Mouse (Mus musculus) thymus, postnatal 36 days (tissue): ENCODE data around the gene Ccdc57.

Experiments used
- DNase-seq, 2 experiments: peaks; one replicate each; pipeline ENCODE4 v3.0.0; 2022; ENCODE audit warnings: mixed read lengths in 2 of 2

The Ccdc57 gene

DNA sequence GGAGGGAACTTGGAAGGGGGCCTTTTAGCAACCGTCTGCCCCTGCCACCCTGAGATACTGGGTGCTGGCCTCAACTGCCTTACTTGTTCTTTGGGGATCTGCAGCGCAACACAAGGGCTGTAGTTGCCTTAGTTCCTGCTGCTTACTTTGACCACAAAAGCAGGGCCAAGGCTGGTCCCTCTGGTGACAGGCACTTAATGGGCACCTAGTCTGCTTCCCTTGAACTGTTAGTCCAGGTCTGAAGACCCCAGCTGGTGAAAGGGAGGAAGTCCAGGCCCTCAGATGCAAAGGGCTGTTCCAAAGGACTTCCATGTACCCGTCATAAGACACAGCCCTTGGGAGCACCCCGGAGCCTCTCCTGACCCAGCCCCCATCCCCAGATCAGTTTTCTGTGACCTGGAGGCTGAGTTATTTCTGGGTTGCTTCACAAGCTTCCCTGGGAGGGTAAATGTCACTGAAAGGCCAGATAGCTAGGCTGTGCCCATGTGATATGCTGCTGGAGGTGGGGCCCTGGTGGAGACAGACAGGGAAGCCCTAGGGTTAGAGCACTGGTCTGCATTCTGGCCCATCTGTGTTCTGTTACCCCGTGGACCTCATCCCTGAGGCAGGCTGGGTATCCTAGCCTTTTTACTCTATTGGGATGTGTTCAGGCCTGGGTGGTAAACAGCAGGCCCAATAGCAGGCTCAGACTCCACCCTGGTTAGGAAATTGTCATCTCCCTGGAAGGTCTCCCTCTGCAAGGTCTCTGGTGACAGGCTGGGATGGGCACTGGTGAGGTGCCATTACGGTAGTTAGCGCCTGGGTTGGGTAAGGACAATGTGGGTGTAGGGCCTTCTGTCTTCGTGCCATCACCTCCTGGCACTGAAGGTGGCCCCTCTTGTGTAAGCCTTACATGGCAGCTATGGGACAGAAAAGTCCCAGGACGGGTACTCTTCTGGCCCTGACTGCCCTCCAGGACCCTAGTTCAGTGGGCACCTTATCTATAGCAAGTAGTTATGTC is 19.4 kb upstream of the Ccdc57 start:
- no peak for DNase-seq

DNA sequence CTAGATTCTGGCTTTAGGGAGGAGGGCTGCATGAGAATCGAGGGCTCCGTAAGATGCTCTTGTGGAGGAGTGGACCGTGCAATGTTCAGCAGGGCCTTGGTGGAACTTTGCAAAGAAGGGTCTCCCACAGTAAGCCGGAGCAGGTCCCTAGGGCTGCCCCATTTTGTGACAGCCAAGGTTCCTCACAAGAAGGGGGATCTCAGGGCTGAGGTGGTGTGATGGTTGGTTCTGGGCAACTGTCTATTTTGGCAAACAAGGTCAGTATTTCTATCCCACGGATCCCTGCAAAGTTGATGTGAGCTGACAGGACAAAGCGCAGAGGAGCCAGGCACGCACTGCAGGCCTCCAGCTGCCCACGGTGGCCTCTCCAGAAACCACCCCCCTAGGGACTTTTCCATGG is 18.6 kb upstream of the Ccdc57 start:
- DNase-seq: no peak

DNA sequence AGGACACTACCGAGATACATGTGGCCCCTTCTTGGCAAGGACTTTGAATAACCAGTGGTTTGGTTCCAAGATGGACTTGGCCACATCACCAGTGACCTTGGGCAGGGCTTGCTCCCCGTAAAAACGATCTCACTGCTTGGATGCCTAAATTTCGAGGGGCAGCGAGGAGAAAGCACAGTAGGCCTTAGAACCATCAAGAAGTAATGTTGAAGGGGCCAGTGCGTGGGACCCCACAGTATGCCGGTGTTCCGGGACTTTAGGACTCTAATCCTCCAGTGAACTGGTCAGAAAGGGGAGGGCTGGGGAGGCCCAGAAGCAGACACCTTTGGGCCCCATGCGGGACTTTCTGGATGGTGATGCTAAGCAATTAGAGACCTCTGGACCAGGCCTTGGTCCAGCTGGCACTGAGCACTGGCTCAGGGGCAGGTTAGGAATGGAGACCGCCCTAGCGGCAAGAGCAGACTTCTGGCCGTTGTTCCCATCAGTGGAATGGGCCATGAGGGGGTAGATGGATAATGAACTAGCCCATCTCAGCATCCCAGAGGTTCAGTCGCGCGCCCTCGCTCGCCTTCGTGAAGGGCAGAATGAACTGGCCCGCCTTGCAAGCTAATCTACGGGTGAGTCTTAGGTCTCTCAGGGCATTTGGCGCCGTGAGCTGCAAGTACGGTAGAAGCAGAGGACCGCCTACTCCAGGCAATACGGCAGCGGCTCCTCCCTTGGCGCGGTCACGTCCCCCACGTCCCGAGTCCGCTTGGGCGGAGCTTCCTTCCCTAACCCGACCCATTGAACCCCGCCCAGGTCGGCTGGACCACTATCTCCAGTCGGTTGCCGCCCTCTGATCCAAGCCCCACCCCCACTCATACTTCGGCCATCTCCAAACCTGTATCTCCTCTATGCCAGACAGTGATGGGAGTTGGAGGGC is 17.9 kb upstream of the Ccdc57 start:
- peak; percentile 55 to 70 for DNase-seq

DNA sequence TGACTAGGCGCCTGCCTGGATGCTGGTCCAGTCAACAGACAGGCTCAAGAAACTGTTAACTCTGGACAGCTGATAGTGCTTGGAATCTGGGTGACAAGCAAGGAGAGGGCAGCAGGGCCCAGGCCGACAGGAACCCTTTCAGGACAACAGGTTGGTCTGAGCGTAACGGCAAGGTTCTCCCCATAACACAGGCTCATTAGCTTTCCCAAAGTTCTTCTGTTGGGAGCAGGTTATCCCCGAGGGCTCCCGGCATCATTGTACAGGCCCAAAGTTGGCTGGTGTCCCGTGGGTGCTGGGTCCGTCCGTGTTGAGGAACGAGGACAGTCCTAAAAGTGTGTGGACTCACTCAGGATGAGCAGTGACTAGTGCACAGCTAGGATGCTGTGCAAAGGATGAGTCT is 17.2 kb upstream of the Ccdc57 start:
- DNase-seq: no peak

DNA sequence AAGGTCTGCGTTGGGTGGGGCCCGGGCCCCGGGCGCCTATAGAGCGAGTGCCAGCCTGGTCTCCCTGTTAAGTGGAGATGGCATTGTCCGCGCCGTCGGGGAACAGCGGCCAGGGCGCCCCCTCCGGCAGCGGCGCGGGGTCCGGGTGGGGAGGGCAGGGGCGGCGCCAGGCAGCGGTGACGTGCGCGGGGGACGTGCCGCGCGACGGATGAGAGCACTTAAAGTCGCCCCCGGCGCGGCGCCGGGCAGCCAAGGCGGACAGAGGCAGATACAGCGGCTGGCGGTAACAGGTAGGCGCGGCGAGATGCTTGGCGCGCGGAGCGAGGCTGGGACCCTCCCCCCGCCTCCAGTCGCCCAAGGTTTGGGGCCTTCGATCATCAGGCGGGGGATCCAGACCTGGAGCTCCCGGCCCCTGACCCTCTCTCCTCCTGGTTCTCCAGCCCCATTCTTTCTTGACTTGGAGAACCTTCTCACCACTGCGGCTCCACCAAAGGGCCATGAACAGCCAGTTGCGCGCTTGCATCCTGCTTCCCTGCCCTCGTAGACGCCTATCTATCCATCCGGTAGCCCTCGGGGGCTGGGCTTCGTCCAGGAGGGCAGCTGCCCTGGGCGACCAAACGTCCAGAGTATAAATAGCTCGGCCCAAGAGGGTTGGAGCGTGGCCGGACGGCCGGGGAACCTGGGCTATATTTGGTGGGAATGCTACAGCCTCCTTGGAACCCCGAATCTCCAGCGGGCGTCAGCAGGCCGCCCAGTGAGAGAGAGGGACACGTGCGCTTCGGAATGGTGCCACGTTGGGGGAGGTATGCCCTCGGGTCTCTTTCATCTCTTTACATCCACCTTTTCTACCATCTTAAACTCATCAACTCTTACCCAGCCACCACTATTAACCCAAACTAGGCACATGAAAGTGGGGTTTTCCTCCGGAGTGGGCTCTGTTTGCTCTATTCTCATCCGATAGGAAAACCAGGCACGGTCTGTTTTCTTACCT is 16.5 kb upstream of the Ccdc57 start:
- DNase-seq: peak; percentile 45 to 50

DNA sequence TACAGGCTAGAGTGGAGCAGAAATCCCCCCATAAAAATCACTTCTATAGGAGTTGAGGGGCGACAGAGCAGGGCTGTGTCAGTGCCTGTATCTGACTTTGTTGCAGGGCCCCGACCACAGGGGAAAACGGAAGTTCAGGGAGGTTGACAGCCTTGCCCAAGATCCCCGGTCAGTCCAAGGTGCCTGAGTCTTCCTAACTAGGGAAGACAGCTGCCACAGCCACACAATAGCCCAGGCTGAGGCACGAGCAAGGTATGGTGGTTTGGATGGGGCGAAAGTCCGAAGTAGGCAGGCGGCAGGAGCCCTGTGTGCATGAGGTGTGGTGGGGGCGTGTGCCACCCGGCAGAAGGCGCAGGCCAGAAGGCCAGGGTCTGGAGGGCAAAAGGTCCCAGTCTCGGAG is 15.7 kb upstream of the Ccdc57 start, which contains the start of gene Slc16a3:
TSS of gene Slc16a3 (plus strand) at position 153 of the 400 bp plus-strand sequence.
- DNase-seq: no peak

DNA sequence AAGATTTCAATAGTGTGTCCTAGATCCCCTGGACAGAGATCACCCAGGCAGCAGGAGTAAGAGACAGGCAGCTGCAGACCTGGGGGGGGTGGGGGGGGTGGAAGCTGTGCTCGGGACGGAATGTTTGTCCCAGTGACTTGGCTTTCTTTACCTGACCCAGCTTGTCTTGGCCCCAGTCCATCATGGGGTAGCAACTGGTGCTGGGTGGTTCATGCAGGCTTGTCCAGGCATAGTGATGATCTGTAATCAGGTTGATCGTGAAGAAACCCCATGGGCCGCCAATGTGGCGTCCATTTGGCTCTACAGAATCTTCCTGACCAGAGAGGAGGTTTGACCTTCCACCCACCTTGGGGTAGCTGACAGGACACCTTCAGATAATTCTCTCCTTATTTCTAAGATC is 13.3 kb upstream of the Ccdc57 start:
- DNase-seq: no peak

DNA sequence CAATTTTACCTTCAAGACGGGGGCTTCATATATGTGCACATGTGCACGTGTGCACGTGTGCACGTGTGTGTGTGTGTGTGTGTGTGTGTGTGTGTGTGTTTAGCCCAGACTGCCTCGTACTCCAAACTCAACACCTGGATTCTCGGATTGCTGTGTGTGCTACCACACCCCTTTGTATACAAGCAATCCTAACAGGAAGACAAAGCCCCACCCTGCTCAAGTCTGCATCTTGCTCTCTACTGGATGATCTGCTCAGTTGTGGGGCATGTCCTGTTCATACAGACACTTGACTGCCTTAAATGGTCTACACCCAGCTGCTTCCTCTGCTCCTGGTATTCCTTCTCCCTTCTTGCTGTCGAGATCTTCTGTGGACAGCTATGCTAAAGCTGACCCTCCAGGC is 12.6 kb upstream of the Ccdc57 start:
- DNase-seq: no peak

DNA sequence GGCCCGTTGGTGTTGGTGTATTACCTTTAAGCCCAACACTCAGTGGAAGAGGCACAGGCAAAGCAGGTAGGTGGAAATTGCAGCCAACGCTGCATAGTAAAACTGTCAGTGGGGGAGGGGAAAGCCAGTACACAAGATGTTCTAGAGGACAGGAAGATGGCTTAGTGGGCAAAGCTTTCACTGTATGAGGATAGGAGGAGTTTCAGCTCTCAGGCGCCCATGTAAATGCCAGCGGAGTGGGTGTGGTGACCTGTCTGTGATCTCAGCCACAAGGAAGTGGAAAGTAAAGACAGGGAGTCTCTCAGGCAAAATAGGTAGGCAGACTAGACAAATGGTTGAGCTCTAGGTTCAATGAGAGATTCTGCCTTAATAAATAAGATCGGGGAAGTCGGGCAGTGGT is 8.3 kb upstream of the Ccdc57 start:
- DNase-seq: no peak

DNA sequence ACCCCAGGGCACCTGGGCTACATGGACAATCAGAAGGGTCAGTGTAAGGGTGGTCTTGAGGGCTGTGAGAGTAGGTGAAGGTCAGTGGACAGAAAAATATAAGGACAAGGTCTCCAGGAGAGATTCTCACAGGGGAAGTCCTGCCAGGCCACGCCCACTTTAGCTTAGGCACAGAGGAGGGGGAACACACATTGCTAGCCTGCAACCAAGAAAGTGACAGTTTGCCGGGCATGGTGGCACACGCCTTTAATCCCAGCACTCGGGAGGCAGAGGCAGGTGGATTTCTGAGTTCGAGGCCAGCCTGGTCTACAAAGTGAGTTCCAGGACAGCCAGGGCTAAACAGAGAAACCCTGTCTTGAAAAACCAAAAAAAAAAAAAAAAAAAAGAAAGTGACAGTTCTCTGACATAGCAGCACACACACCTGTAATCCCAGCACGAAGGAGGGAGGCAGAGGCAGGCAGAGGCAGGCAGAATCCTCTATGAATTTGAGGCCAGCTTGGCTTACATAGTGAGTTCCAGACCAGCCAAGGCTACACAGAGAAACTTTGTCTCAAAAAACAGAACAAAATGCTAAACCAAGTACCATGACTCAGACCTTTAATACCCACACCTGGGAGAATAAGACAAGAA is 7.2 kb upstream of the Ccdc57 start:
- DNase-seq: no peak

DNA sequence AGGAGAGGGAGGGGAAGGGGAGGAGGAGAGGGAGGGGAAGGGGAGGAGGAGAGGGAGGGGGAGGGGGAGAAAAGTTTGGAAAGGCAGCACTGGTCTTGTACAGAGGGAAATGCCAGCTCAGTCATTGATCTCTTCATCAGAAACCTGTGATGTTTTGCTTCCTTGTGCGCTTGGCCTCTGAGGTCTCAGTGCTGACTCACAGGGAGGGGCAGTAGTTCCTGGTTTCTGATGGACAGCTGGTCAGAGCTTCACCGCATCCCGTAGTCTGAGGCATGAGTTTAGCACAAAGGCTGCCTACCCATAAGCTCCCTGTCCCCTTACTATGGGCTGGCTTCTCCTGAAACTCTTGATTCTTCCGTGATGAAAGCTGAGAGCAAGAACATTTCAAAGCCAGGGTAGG is 6.1 kb upstream of the Ccdc57 start:
- DNase-seq: no peak

DNA sequence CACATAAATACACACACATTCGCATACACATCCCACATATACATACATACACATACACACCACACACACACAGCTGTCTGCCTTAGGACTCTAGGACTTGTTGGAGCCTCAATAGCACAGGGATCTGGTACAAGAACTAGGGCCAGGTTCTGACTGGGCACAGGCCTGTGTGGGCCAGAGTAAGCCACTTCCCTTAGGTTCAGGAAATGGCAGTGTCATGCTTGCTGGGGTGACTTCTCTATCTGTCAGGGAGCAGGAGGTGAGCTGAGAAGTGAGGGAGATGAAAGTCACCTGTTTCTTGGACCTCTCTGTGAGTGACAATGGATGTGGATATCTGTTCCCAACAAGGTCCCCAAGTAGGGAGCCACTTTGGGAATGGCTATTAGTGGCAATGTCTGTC is 5.3 kb upstream of the Ccdc57 start:
- no peak for DNase-seq

DNA sequence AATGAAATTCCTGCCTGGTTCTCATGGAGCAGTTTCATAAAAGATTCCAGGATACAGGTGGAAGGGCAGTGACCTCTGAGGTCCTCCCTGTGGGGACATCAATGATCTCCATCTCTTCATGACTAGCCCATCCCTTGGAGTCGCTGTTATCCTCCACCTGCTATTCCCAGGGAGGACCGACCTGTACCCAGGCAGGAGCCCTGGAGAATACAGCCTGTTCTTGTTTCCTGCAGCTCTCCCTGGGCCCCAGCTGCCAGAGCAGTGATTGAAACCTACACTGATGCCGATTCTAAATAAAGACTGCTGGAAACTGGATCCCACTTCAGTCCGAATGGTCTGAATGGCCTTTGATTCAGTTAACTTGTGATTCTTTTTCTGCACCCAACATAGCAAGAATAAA is 1.2 kb downstream of the Ccdc57 start:
- DNase-seq: no peak

DNA sequence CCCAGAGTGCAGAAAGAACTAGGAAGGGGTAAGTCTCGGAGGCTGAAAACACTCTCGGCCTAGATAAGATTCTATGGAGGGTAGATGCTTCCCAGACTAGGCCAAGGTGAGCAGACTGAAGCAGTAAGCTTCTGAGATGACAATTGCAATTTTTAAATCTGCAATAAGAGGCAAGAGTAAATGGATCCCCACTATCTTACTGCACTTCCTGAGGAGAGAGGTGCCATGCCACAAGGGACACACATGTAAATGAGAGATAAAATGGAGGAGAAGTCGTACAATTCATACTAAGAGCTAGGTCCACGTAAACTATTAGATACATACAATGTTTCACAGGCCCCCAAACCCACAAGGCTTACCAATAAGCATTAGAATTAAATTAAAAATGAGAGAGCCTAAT is 4.2 kb downstream of the Ccdc57 start:
- DNase-seq: no peak

DNA sequence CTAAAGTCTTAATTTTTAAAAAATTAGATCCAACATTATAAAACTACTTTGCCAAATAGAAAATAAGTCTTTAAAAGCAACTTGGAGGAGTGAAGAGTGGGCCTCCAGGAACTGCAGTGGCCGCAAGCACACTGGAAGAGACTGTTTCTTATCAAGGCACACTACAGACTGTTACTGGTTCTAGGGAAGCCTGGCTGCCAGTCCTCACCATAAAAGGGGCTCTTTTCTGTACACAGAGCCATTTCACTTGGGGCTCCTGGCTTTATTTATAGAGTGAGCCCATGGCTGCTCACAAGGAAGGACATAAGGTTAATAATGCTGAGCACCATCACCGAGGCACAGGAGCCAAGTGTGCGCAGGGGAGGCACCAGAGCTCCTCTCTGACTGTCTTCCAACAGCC is 10.1 kb downstream of the Ccdc57 start:
- DNase-seq: no peak

DNA sequence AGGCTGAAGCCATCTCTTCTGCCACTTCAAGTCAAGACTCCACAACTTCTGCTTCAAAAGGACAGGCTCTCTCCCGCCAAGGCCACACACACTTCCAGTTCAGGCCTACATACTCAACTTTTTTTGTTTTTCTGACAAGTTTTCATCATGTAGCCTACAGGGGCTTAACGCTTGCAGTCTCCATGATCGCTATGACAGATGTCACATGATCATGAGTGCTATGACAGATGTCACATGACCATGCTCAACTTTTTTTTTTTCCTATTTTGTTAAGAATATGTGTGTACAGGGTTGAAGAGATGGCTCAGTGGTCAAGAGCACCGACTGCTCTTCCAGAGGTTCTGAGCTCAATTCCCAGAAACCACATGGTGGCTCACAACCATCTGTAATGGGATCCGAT is 14.9 kb downstream of the Ccdc57 start:
- DNase-seq: no peak

DNA sequence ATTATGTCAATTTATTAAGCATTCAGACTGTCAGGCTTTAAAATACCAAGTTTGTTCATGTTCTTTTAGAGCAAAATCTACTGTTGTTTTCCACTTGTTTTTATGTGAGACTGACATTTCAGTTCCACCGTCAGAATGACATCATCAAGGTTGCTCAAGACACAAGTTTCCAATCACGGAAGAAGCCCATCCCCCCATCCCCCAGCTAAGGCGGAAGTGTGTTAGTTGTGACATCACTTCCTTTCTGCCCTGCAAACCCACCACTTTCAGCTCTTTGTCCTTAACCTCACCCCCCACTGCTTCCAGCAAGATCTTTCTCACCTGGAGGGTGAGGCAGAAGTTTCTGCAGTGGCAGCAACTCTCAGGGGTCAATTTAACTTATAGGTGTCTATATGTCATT is 16.2 kb downstream of the Ccdc57 start:
- peak; percentile 15 to 51 for DNase-seq

DNA sequence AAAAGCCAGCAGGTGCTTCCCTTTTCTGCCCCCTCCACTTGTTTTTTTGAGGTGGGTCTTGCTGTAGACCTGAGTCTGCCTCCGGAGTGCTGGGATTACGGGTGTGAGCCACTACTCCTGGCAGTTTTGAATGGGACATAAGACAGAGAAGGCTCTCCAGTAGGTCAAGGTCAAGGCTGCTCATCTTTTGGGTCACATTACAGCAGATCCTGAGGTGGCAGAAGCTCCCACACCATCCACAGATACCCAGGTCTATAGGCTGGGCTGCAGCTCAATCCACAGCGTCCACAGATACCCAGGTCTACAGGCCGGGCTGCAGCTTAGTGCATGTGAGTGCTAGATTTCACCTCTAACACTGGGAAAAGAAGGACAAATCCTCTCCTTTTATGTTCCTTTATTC is 18.9 kb downstream of the Ccdc57 start:
- DNase-seq: no peak

DNA sequence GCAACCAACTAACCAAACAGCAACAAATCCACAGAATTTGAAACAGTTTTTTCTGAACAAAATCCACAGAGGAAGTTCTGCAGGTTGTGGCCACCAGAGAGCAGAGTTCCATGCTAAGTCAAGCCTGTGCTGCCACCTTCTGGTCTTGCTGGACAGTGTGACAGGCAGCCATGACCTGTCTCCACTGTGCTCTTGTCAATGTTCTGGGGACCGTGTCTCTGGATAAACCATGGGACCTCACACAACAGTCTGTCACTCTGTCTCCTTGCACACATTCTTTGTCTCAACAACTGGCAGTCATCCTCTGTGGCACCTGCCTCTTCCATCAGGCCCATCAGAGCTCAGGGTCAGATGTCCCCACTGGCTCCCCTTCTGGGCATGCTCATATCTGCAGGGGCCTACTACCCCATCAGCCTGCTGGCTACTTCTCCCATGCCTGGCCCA is 27.2 kb downstream of the Ccdc57 start:
- peak; percentile 72 to 75 for DNase-seq

DNA sequence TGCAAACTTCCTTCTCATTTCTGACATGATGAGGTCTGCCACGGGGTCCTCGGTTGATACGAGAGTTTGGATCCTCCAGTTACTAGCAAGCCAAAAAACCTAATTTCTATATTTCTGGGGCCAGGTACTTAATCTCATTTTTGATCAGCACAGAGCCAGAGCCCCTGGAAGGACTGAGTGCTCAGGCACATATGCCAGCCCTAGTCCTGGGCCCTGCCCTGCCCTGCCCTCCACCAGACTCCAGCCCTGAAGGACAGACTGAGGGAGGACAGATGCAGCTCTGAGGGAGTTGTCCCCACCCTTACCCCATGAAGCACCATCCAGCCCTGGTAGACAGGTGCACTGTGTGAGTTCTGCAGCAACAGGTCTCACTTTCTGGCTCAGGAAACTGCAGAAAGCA is 28.1 kb downstream of the Ccdc57 start:
- no peak for DNase-seq

DNA sequence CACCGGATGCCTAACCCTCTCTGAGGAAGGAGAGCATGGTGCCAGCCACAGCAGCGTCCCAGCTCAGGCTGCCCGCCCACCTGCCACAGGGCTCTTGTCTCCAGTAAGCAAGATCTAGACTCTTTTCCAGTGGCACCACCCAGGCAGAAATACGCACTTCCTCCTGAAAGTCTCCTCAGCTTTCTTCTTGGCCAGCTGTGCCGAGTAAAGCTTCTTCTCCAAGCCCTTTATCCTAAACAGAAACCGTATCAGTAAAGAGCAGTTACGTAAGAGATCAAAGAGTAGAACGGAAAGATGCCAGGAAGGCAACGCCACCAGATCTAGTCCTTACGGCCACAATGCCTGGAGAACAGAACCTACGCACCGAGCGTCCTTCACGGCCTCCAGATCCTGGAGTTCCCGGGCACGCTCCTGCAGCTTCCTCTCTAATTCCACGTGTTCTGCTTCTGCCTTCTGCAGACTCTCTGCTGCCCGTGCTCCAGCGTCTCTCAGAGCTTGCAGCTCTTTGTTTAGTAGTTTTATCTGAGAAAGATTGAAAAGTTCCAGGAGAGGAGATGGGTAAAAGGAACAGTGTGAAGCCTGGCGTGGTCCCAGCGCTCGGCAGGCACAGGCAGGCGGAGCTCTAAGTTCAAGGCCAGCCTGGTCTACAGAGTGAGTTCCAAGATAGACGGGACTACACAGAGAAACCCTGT is 29.4 kb downstream of the Ccdc57 start:
- no peak for DNase-seq
